Mouse (Mus musculus): ENCODE results near the gene Tacc3. TPM values are rescaled to one million over a fixed set of nuclear protein-coding genes. Genes with fewer than 3 reads are reported as not detected.
A peak's percentile ranks its signal among the peaks of the same experiment; 100 is the strongest.

Gene Tacc3
- 9.4 and 11.6 TPM in 2 replicates for polyA plus RNA-seq (2012)

DNA sequence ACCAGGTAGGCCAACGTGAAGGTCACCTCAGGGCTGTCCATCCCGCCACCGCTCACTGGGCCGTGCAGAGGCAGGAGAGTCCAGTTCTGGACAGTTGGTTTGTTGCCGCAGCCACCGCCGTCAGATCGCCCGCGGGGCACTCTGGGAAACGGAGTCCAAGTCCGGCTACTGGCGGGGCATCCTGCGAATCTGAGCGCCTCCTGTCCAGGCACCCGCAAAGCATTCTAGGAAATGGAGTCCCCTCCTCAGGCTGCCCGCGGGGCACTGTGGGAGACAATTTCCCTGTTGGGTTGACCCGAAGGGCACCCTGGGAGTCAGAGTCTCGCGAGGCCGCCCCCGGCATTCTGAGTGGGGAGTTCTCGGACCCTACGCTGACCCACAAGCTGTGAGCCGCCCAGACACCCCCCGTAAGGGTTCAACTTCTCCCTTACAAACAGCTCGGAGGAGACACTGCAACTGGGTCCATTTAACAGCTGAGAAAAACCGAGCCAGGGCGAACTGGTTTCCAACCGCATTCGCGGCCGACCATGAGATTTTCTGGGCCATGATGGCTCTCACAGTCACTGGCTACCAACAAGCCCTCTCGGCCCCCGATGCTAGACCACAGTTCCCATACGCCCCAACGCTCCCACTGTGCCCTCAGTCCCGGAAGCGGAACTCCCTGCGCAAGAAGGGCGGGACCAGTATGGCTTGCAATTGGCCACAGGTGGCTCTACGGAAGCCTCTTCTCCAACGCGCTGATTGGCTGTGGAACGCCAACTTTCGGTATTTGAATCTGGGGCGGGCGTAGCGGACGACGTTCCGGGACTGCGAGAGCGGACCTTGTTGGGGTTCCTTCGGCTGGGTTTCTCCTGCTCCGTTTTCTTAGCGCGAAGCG, at the start of gene Tacc3, which contains the start of gene Tmem129:
Gene Tacc3 (plus strand): TSS at position 342 of the 877 bp plus-strand sequence.
Gene Tmem129 (minus strand): TSS at position 630 of the 877 bp plus-strand sequence.
- H3K36me3 ChIP-seq (ENCODE audit: control insufficient read depth) = peaks cover 77% of the 10 kb centered on the region
- H3K4me3 ChIP-seq (replicated peaks) = peak within 1 kb of the TSS; percentile 87
- H3K4me1 ChIP-seq (ENCODE audit: control insufficient read depth) = peaks cover 68% of the 10 kb centered on the region
- TF ChIP-seq GATA1 (IDR thresholded peaks at IDR 0.05; ENCODE audit: low read length) = no peak
- TF ChIP-seq TAL1 (IDR thresholded peaks at IDR 0.05; ENCODE audit: low read length) = no peak
- no peaks in the 10 kb centered on the region for H3K27me3 ChIP-seq (ENCODE audit: control insufficient read depth)
- no peaks in the 10 kb centered on the region for H3K9me3 ChIP-seq (ENCODE audit: control insufficient read depth, low read length)

DNA sequence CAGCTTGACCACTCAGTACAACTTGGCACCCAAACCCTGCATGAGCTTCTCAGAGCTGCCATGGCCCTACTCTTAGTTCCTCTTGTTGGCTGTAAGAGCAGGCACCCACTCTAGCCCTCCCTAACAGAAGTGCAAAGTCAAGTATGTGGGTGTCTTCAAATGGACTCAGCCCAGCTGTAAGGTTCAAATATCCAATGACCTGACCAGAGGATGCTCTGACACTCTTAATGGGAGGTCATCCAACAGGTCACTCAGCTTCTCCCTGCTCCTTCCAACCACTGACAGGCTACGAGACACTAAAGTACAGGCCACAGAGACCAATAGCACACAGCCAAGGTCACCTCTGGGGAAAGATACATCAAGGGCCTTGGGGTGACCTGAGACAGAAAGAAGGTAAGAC, 48.7 kb upstream of the Tacc3 start:
- Histone ChIP-seq H3K36me3 (ENCODE audit: control insufficient read depth) (peaks cover 83% of the 10 kb centered on the region), H3K4me1 (ENCODE audit: control insufficient read depth) (no peaks in the 10 kb centered on the region; the same call in 1 of the 2 replicates), H3K4me3 (replicated peaks) (no peak overlapping the region), H3K27me3 (ENCODE audit: control insufficient read depth) (no peaks in the 10 kb centered on the region), H3K9me3 (ENCODE audit: control insufficient read depth, low read length) (no peaks in the 10 kb centered on the region)
- TF ChIP-seq GATA1 (IDR thresholded peaks at IDR 0.05; ENCODE audit: low read length) (no peak), TAL1 (IDR thresholded peaks at IDR 0.05; ENCODE audit: low read length) (no peak)

DNA sequence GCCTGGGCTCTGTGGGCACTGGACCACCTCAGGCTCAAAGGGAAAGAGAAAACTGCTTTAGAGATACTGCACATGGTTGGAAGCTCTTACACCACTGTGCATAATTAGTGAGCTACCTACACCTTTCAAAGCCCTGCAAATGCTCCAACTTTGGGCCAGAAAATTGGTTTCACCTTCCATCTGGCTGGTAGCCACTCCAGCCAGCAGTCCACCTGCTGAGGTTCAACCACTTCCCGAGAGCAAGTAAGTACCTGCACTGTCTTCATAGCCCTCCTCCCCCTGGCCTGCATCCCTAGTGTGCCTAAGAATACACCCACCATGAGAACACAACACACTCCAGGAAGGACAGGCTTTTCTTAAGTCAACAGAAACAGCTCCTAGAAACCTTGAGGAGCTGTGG, 46.1 kb upstream of the Tacc3 start:
- Histone ChIP-seq H3K4me3 (replicated peaks) (no peak overlapping the region), H3K27me3 (ENCODE audit: control insufficient read depth) (no peaks in the 10 kb centered on the region), H3K9me3 (ENCODE audit: control insufficient read depth, low read length) (no peaks in the 10 kb centered on the region), H3K36me3 (ENCODE audit: control insufficient read depth) (peaks cover 77% of the 10 kb centered on the region), H3K4me1 (ENCODE audit: control insufficient read depth) (no peaks in the 10 kb centered on the region; the same call in 1 of the 2 replicates)
- TF ChIP-seq GATA1 (IDR thresholded peaks at IDR 0.05; ENCODE audit: low read length) = no peak
- TF ChIP-seq TAL1 (IDR thresholded peaks at IDR 0.05; ENCODE audit: low read length) = no peak

DNA sequence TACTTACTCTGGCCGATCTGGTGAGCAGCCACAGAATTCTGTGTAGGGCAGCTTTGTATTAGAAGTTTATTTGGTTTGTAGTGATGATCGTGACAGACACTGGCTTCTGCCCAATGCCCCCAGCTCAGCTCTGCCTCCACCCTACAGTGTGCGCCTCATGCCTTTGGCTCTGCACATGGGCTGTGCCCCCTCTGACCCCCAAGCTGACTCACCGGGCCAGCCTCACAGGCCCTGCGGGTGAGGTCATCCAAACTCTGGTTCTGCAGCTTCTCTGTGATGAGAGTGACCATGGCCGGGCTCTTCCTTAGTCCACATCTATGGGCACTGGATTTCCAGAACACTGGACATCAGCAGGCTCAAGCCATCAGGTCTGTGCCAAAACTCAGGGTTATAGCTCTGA, 43.5 kb upstream of the Tacc3 start:
- no peak for TF ChIP-seq GATA1 (IDR thresholded peaks at IDR 0.05; ENCODE audit: low read length)
- no peak for TF ChIP-seq TAL1 (IDR thresholded peaks at IDR 0.05; ENCODE audit: low read length)
- peaks cover 2% of the 10 kb centered on the region; the same call in 1 of the 2 replicates for H3K4me1 ChIP-seq (ENCODE audit: control insufficient read depth)
- peaks cover 54% of the 10 kb centered on the region for H3K36me3 ChIP-seq (ENCODE audit: control insufficient read depth)
- no peak overlapping the region for H3K4me3 ChIP-seq (replicated peaks)
- H3K27me3 ChIP-seq (ENCODE audit: control insufficient read depth) = no peaks in the 10 kb centered on the region
- no peaks in the 10 kb centered on the region for H3K9me3 ChIP-seq (ENCODE audit: control insufficient read depth, low read length)

- H3K27me3 ChIP-seq (ENCODE audit: control insufficient read depth) = no peaks in the 10 kb centered on the region
Measured at GRCm38 (mm10) chr5:33622671-33623070, 35.3 kb upstream of the Tacc3 start.

DNA sequence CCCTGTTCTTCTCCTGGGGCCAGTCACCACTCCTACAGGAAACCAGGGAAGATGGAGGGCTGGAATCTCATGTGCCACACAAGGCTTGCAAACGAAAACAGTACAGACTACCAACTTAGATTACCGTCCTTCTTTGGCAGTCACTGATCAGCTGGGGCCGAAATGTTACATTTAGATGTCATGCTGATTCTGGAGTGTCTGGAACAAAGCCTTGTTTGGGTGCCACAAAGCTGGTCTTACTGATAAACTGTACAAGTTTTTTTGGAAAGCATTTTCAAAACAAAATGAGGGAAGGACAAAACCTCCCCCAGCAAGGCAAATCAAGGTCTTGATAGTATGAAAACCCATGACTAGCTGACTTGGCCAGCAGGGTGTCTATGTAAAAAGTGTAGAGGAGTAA, 34.2 kb upstream of the Tacc3 start:
- peaks cover 25% of the 10 kb centered on the region for H3K36me3 ChIP-seq (ENCODE audit: control insufficient read depth)
- H3K27me3 ChIP-seq (ENCODE audit: control insufficient read depth) = no peaks in the 10 kb centered on the region
- H3K4me3 ChIP-seq (replicated peaks) = no peak overlapping the region
- H3K9me3 ChIP-seq (ENCODE audit: control insufficient read depth, low read length) = no peaks in the 10 kb centered on the region
- TF ChIP-seq GATA1 (IDR thresholded peaks at IDR 0.05; ENCODE audit: low read length) (no peak), TAL1 (IDR thresholded peaks at IDR 0.05; ENCODE audit: low read length) (no peak)
- H3K4me1 ChIP-seq (ENCODE audit: control insufficient read depth) = peaks cover 23% of the 10 kb centered on the region

More at GRCm38 (mm10) chr5:33622671-33623070, 35.3 kb upstream of the Tacc3 start:
- Histone ChIP-seq H3K4me1 (ENCODE audit: control insufficient read depth) (peaks cover 12% of the 10 kb centered on the region), H3K9me3 (ENCODE audit: control insufficient read depth, low read length) (no peaks in the 10 kb centered on the region), H3K36me3 (ENCODE audit: control insufficient read depth) (peaks cover 25% of the 10 kb centered on the region), H3K4me3 (replicated peaks) (no peak overlapping the region)
- TF ChIP-seq TAL1 (IDR thresholded peaks at IDR 0.05; ENCODE audit: low read length) (no peak), GATA1 (IDR thresholded peaks at IDR 0.05; ENCODE audit: low read length) (no peak)

- peaks cover 49% of the 10 kb centered on the region for H3K4me1 ChIP-seq (ENCODE audit: control insufficient read depth)
- H3K9me3 ChIP-seq (ENCODE audit: control insufficient read depth, low read length) = no peaks in the 10 kb centered on the region
- TF ChIP-seq TAL1 (IDR thresholded peaks at IDR 0.05; ENCODE audit: low read length) (no peak), GATA1 (IDR thresholded peaks at IDR 0.05; ENCODE audit: low read length) (no peak)
- H3K4me3 ChIP-seq (replicated peaks) = peak overlapping the region; percentile 88
- H3K36me3 ChIP-seq (ENCODE audit: control insufficient read depth) = peaks cover 27% of the 10 kb centered on the region
- no peaks in the 10 kb centered on the region for H3K27me3 ChIP-seq (ENCODE audit: control insufficient read depth)
Measured at GRCm38 (mm10) chr5:33627968-33628367, 30.0 kb upstream of the Tacc3 start.

DNA sequence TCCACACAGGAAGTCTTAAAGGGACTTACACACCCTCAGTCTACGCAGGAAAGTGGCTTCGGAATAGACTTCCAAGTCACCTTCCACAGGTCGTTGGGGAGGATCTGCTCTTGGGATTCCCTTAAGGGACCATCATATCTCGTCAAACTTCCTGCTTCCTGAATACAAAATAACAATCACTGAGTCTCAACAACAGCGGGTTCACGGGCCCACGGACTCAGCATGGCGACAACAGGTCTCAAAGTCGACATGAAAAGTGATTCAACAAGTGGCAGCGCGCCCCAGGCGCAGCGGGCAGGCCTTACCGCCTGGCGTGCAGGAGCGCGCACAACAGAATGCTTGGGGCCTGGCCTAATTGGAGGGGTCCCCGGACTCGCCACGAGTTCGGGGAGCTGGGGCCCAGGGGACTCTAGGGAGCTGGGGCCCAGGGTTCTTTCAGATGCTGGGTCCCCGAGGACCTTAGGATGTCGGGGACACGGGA, 29.1 kb upstream of the Tacc3 start:
- peaks cover 49% of the 10 kb centered on the region for H3K4me1 ChIP-seq (ENCODE audit: control insufficient read depth)
- H3K4me3 ChIP-seq (replicated peaks) = peak overlapping the region; percentile 88
- H3K9me3 ChIP-seq (ENCODE audit: control insufficient read depth, low read length) = no peaks in the 10 kb centered on the region
- peaks cover 25% of the 10 kb centered on the region for H3K36me3 ChIP-seq (ENCODE audit: control insufficient read depth)
- no peak for TF ChIP-seq TAL1 (IDR thresholded peaks at IDR 0.05; ENCODE audit: low read length)
- no peak for TF ChIP-seq GATA1 (IDR thresholded peaks at IDR 0.05; ENCODE audit: low read length)
- no peaks in the 10 kb centered on the region for H3K27me3 ChIP-seq (ENCODE audit: control insufficient read depth)

DNA sequence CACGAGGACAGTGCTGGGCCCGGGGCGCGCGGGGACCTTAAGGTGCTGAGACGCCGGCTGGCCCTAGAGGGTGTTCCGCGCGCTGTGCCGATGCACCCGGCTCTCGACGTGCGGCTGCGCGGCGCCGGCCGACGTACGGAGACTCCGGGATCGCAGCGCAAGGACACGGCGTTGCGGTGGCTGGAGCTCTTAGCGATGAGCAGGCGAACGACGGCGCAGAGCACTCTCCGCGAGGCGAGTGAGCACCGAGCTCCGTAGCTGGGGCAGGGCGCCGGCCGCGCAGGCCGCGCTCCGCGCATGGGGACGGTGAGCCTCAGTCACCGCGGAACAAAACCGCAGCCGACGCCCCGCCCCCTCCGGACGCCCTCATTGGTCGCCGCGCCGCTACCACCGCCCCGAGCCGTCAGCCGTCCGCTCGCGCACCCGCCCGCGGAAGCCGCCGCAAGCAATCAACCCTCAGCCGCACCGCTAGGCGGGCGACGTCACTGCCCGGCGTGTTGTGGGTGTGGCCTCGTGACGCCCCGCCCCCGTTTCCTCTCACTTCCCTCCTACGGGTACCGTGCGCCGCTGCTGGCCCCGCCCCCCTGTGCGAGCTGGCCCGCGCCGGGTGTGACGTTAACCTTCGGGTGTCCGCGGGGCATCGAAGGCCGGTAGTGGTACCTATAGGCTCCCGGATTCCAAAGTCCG, 28.5 kb upstream of the Tacc3 start, which contains the start of the genes Fam53a and Gm9903:
Gene Fam53a (minus strand): TSS at position 335 of the 687 bp plus-strand sequence.
Gene Gm9903 (plus strand): TSS at position 625 of the 687 bp plus-strand sequence.
- TF ChIP-seq GATA1 (IDR thresholded peaks at IDR 0.05; ENCODE audit: low read length) = no peak
- TF ChIP-seq TAL1 (IDR thresholded peaks at IDR 0.05; ENCODE audit: low read length) = no peak
- H3K4me1 ChIP-seq (ENCODE audit: control insufficient read depth) = peaks cover 49% of the 10 kb centered on the region

More for the DNA sequence above, 28.5 kb upstream of the Tacc3 start, which contains the start of the genes Fam53a and Gm9903:
- peaks cover 28% of the 10 kb centered on the region for H3K36me3 ChIP-seq (ENCODE audit: control insufficient read depth)
- H3K27me3 ChIP-seq (ENCODE audit: control insufficient read depth) = no peaks in the 10 kb centered on the region
- H3K4me3 ChIP-seq (replicated peaks) = peak within 1 kb of the TSS; percentile 88
- no peaks in the 10 kb centered on the region for H3K9me3 ChIP-seq (ENCODE audit: control insufficient read depth, low read length)
